19 mouse cellular contexts compared by ENCODE assay signal in genomic region chr3:65827400-65827799, GRCm38 (mm10).
DNase-seq lines count a peak whose midpoint lies in the region; ATAC-seq lines count a peak whose summit lies in the region.
"Had no signal": no experiment of that assay in that cellular context is flagged by ENCODE, and none has a peak within 500 bp of the region (broad histone marks: within the 10 kb centered on the region; RNA-seq: fewer than 3 reads in every experiment).

No protein-coding gene starts in this region.

- no peak overlapping the region for H3K4me2 ChIP-seq in midbrain, embryonic 11.5 days
- H3K4me2 ChIP-seq in midbrain, embryonic 16.5 days (ENCODE audit: low read length) = no peak overlapping the region
- H3K4me2 ChIP-seq: embryonic facial prominence, embryonic 12.5 days; forebrain, embryonic 13.5 days; forebrain, embryonic 15.5 days had no signal

- no peak overlapping the region for H3K4me3 ChIP-seq in midbrain, embryonic 11.5 days (ENCODE audit: low read depth, low read length)
- H3K4me3 ChIP-seq in midbrain, embryonic 16.5 days (ENCODE audit: low read depth, low read length) = no peak overlapping the region
- H3K4me3 ChIP-seq: embryonic facial prominence, embryonic 10.5 days; embryonic facial prominence, embryonic 12.5 days; forebrain, embryonic 13.5 days; forebrain, embryonic 15.5 days had no signal

- H3K27me3 ChIP-seq in midbrain, embryonic 11.5 days (ENCODE audit: control insufficient read depth, insufficient read depth, low read length) = no peaks in the 10 kb centered on the region; the same call in 1 of the 2 replicates
- no peaks in the 10 kb centered on the region for H3K27me3 ChIP-seq in midbrain, embryonic 16.5 days (ENCODE audit: control insufficient read depth, insufficient read depth, low read depth, low read length)
- H3K27me3 ChIP-seq: CH12.LX; embryonic facial prominence, embryonic 12.5 days; forebrain, embryonic 13.5 days; forebrain, embryonic 15.5 days; Patski had no signal

- no peaks in the 10 kb centered on the region for H3K4me1 ChIP-seq in midbrain, embryonic 11.5 days (ENCODE audit: control insufficient read depth, insufficient read depth, low read length)
- H3K4me1 ChIP-seq in midbrain, embryonic 16.5 days (ENCODE audit: control insufficient read depth, insufficient read depth, low read length) = peaks cover 5% of the 10 kb centered on the region; the same call in 1 of the 2 replicates

- no peak for ATAC-seq in midbrain, embryonic 11.5 days (ENCODE audit: low FRiP score)
- ATAC-seq in midbrain, embryonic 16.5 days = no peak
- ATAC-seq: activated CD4-positive, CD25-positive, alpha-beta regulatory T cell, adult 4 months; CD4-positive, CD25-positive, alpha-beta regulatory T cell, adult 4 months; forebrain, embryonic 13.5 days; forebrain, embryonic 15.5 days; Patski had no signal

- no peaks in the 10 kb centered on the region for H3K9me3 ChIP-seq in midbrain, embryonic 11.5 days (ENCODE audit: control insufficient read depth, low read length)
- H3K9me3 ChIP-seq in midbrain, embryonic 16.5 days (replicated peaks; ENCODE audit: control insufficient read depth, low read length, poor library complexity, severe bottlenecking) = no peaks in the 10 kb centered on the region
- H3K9me3 ChIP-seq: embryonic facial prominence, embryonic 10.5 days; embryonic facial prominence, embryonic 12.5 days; forebrain, embryonic 13.5 days; forebrain, embryonic 15.5 days; G1E had no signal

- no peak overlapping the region for H3K9ac ChIP-seq in midbrain, embryonic 11.5 days (ENCODE audit: low read length)
- no peak overlapping the region for H3K9ac ChIP-seq in midbrain, embryonic 16.5 days (ENCODE audit: low read depth, low read length)
- H3K9ac ChIP-seq: embryonic facial prominence, embryonic 12.5 days; forebrain, embryonic 13.5 days; forebrain, embryonic 15.5 days; forebrain, postnatal 0 days had no signal

- WGBS in midbrain, embryonic 11.5 days = 87% methylated on average over 5 of the region's 5 CpGs
- 86% methylated on average over 5 of the region's 5 CpGs for WGBS in midbrain, embryonic 16.5 days

- DNase-seq in cerebellum, adult 9-11 months = peak; percentile 9
- DNase-seq in cerebellum, postnatal 4 days (ENCODE audit: low spot score in 2 of 2) = no peak
- DNase-seq in cerebellum, postnatal 14 days = peak; percentile 64 to 68
- DNase-seq in cerebellum, postnatal 36 days = no peak
- DNase-seq in midbrain, embryonic 11.5 days (ENCODE audit: low spot score, missing footprints) = peak; percentile 62
- DNase-seq: adrenal gland, adult 8-10 months; adrenal gland, postnatal 36 days; B cell, adult 2 months; forebrain, postnatal 0 days had no signal

- H3K27ac ChIP-seq in midbrain, embryonic 11.5 days (ENCODE audit: low read depth, low read length) = no peak overlapping the region
- H3K27ac ChIP-seq in midbrain, embryonic 16.5 days (ENCODE audit: low read length) = no peak overlapping the region
- H3K27ac ChIP-seq: embryonic facial prominence, embryonic 10.5 days; embryonic facial prominence, embryonic 12.5 days; forebrain, embryonic 13.5 days; forebrain, embryonic 15.5 days had no signal

- no peaks in the 10 kb centered on the region for H3K36me3 ChIP-seq in midbrain, embryonic 11.5 days (ENCODE audit: control insufficient read depth, insufficient read depth, low read length)
- H3K36me3 ChIP-seq in midbrain, embryonic 16.5 days (ENCODE audit: control insufficient read depth, insufficient read depth, low read length) = no peaks in the 10 kb centered on the region
- H3K36me3 ChIP-seq: embryonic facial prominence, embryonic 10.5 days; embryonic facial prominence, embryonic 12.5 days; forebrain, embryonic 15.5 days; G1E had no signal

Comparison
In these comparisons a context has a peak if more than half of its experiments do, and no peak if none do; other contexts are left out.
1. DNase-seq: peak in cerebellum, adult 9-11 months (single experiment), cerebellum, postnatal 14 days (2 of 2) and midbrain, embryonic 11.5 days (single experiment); none in cerebellum, postnatal 4 days (0 of 2) and cerebellum, postnatal 36 days (0 of 2).